Mouse (Mus musculus): Measurements from ENCODE around the gene G3bp2.

DNA sequence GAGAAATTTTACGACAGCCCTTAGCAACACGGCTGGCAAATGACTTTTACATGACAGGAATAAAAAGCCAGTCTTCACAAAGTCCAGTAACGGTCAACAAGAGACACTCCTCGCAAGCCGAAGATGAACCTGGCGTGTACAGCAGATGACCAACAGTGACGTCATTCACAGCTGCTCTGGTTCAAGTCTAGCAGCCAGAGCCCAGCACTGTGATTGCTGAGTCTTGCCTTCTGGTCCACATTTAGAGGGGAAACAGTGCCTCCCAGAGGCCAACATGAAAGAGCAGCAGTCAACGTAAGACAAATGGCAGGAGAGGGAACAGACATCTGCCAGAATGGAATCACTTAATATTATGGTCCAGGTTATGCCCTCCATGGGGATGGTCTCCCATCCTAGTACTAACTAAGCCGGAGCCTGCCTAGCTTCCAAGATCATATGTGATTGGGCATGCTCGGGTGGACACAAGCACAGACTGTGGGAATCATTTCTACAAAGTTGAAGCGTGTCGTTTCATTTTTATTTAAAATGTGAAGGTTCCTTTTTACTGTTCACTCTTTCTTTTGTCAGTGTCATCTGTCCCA lies 34.4 kb upstream of the G3bp2 start:
- TF ChIP-seq MYOG (IDR thresholded peaks at IDR 0.05; ENCODE audit: control insufficient read depth in 1 of 3, insufficient read depth in 1 of 3, insufficient read length in 2 of 3, low read depth in 2 of 3) = peak; percentile 16 to 74 (median 56)
- no peak for TF ChIP-seq POLR2A (IDR thresholded peaks at IDR 0.05; ENCODE audit: insufficient read length, low read depth)
- no peak for TF ChIP-seq E2F4 (IDR thresholded peaks at IDR 0.05; ENCODE audit: insufficient read depth)
- peak in 2 of 3 experiments; percentile 53 to 74 for TF ChIP-seq MYOD1 (IDR thresholded peaks at IDR 0.05; ENCODE audit: control insufficient read depth in 1 of 3, insufficient read length in 2 of 3, low read depth in 2 of 3)
- no peak for TF ChIP-seq MAX (IDR thresholded peaks at IDR 0.05; ENCODE audit: low read depth)
- no peak for TF ChIP-seq USF1 (IDR thresholded peaks at IDR 0.05; ENCODE audit: low read depth)
- no peak for TF ChIP-seq POLR2AphosphoS2 (IDR thresholded peaks at IDR 0.05; ENCODE audit: insufficient read length, low read depth)

Data from myocyte (in vitro differentiated cells).